Mouse (Mus musculus): ENCODE data around the gene Pigq. TPM values are rescaled to one million over a fixed set of nuclear protein-coding genes. Genes with fewer than 3 reads are reported as not detected.

The Pigq gene
- total and polyA plus RNA-seq, 3 experiments = 18.5 to 97.2 (median 28.1) TPM

GRCm38 (mm10) chr17:25962413-25962905 is 17.7 kb upstream of the Pigq start:
- H3K9me3 ChIP-seq (replicated peaks; ENCODE audit: low read length) = no peaks in the 10 kb centered on the region
- no peak overlapping the region for H3K9ac ChIP-seq (ENCODE audit: insufficient read depth, low read depth)
- dilution Hi-C loops (cut with MboI; ENCODE audit: extremely low pct_ligation_motif_present, extremely low pct_unique_long_range_greater_than_20kb, low sequenced_read_pairs) (no loop called here), in situ Hi-C loops (cut with MboI; ENCODE audit: low pct_ligation_motif_present, low pct_unique_long_range_greater_than_20kb, low sequenced_read_pairs) (no loop called here)
- H3K36me3 ChIP-seq (replicated peaks in 1 of 2; ENCODE audit: control insufficient read depth in 1 of 2, insufficient read depth in 1 of 2, low read length in 1 of 2) = peaks cover 29 to 93% of the 10 kb centered on the region in 2 experiments
- H3K4me2 ChIP-seq (ENCODE audit: insufficient read depth, low read depth, poor library complexity, severe bottlenecking) = no peak overlapping the region
- no peak for DNase-seq (ENCODE audit: extremely low read depth)
- H3K4me1 ChIP-seq (ENCODE audit: control insufficient read depth in 1 of 2, insufficient read depth in 2 of 2) = peaks cover 0 to 5% of the 10 kb centered on the region in 2 experiments; a peak in 1 of 4 replicates
- H3K27ac ChIP-seq (ENCODE audit: insufficient read depth, low read depth) = no peak overlapping the region
- H3K27me3 ChIP-seq (replicated peaks) = no peaks in the 10 kb centered on the region
- TF ChIP-seq UBTF (IDR thresholded peaks at IDR 0.05; ENCODE audit: low read depth, low read length) (no peak), MAFK (IDR thresholded peaks at IDR 0.05; ENCODE audit: insufficient replicate concordance, low read length) (no peak), ETS1 (conservative IDR thresholded peaks at IDR 0.05; ENCODE audit: low read depth, low read length) (no peak), NRF1 (IDR thresholded peaks at IDR 0.05; ENCODE audit: low read depth, low read length) (no peak)
- H3K79me2 ChIP-seq (replicated peaks; ENCODE audit: control insufficient read depth, extremely low read depth, insufficient read depth, poor library complexity, severe bottlenecking) = no peaks in the 10 kb centered on the region
- H3K4me3 ChIP-seq (replicated peaks in 1 of 3; ENCODE audit: low read depth in 2 of 3, low read length in 2 of 3, poor library complexity in 1 of 3) = no peak overlapping the region

- Histone ChIP-seq H3K9ac (ENCODE audit: insufficient read depth, low read depth) (no peak overlapping the region), H3K9me3 (replicated peaks; ENCODE audit: low read length) (no peaks in the 10 kb centered on the region), H3K36me3 (replicated peaks in 1 of 2; ENCODE audit: control insufficient read depth in 1 of 2, insufficient read depth in 1 of 2, low read length in 1 of 2) (peaks cover 29 to 92% of the 10 kb centered on the region in 2 experiments), H3K79me2 (replicated peaks; ENCODE audit: control insufficient read depth, extremely low read depth, insufficient read depth, poor library complexity, severe bottlenecking) (no peaks in the 10 kb centered on the region), H3K4me1 (ENCODE audit: control insufficient read depth in 1 of 2, insufficient read depth in 2 of 2) (peaks cover 0 to 5% of the 10 kb centered on the region in 2 experiments; a peak in 1 of 4 replicates), H3K4me2 (ENCODE audit: insufficient read depth, low read depth, poor library complexity, severe bottlenecking) (no peak overlapping the region), H3K27ac (ENCODE audit: insufficient read depth, low read depth) (no peak overlapping the region), H3K27me3 (replicated peaks) (no peaks in the 10 kb centered on the region), H3K4me3 (replicated peaks in 1 of 3; ENCODE audit: low read depth in 2 of 3, low read length in 2 of 3, poor library complexity in 1 of 3) (no peak overlapping the region)
- dilution Hi-C loops (cut with MboI; ENCODE audit: extremely low pct_ligation_motif_present, extremely low pct_unique_long_range_greater_than_20kb, low sequenced_read_pairs) = no loop called here
- DNase-seq (ENCODE audit: extremely low read depth) = no peak
- in situ Hi-C loops (cut with MboI; ENCODE audit: low pct_ligation_motif_present, low pct_unique_long_range_greater_than_20kb, low sequenced_read_pairs) = no loop called here
- TF ChIP-seq KAT2A (IDR thresholded peaks at IDR 0.05; ENCODE audit: insufficient replicate concordance, low read length) (no peak), ELF1 (IDR thresholded peaks at IDR 0.05; ENCODE audit: low read depth, low read length) (no peak), EP300 (IDR thresholded peaks at IDR 0.05; ENCODE audit: low read length) (no peak), NELFE (IDR thresholded peaks at IDR 0.05; ENCODE audit: low read depth, low read length) (no peak), USF1 (IDR thresholded peaks at IDR 0.05; ENCODE audit: low read depth, low read length) (no peak), NRF1 (IDR thresholded peaks at IDR 0.05; ENCODE audit: low read depth, low read length) (no peak), JUN (IDR thresholded peaks at IDR 0.05; ENCODE audit: insufficient read depth, low read depth, low read length) (no peak), E2F4 (IDR thresholded peaks at IDR 0.05; ENCODE audit: insufficient replicate concordance, low read depth, low read length) (no peak), ZNF384 (IDR thresholded peaks at IDR 0.05; ENCODE audit: low read depth, low read length) (no peak), TCF12 (IDR thresholded peaks at IDR 0.05; ENCODE audit: low read depth, low read length) (no peak), ZMIZ1 (IDR thresholded peaks at IDR 0.05; ENCODE audit: low read depth, low read length) (no peak), POLR2A (IDR thresholded peaks at IDR 0.05; ENCODE audit: low read depth, low read length) (no peak), MEF2A (IDR thresholded peaks at IDR 0.05; ENCODE audit: borderline replicate concordance, low read depth, low read length) (no peak), MYC (IDR thresholded peaks at IDR 0.05; ENCODE audit: low read depth, low read length) (no peak), MAZ (IDR thresholded peaks at IDR 0.05; ENCODE audit: low read depth, low read length) (no peak), ETS1 (conservative IDR thresholded peaks at IDR 0.05; ENCODE audit: low read depth, low read length) (no peak), UBTF (IDR thresholded peaks at IDR 0.05; ENCODE audit: low read depth, low read length) (no peak)
Measured at GRCm38 (mm10) chr17:25961566-25961965, 16.8 kb upstream of the Pigq start.
